Mouse (Mus musculus) liver, embryonic 14.5 days (tissue): ENCODE measurements at regions not wholly inside any gene's neighbourhood (a gene's known extent, or its start where the extent isn't known, plus 50 kb on each side); places are given as distances from the start of the nearest gene placed in this dataset.

Source experiments
- CTCF ChIP-seq: IDR thresholded peaks from 2 replicates; pipeline ENCODE4 v1.5.1; 2016; ENCODE audit warnings: antibody characterized with exemption, low read depth, control low read depth
- EP300 ChIP-seq: IDR thresholded peaks from 2 replicates; pipeline ENCODE4 v1.6.1; 2016; ENCODE audit warnings: antibody characterized with exemption, low read depth

DNA sequence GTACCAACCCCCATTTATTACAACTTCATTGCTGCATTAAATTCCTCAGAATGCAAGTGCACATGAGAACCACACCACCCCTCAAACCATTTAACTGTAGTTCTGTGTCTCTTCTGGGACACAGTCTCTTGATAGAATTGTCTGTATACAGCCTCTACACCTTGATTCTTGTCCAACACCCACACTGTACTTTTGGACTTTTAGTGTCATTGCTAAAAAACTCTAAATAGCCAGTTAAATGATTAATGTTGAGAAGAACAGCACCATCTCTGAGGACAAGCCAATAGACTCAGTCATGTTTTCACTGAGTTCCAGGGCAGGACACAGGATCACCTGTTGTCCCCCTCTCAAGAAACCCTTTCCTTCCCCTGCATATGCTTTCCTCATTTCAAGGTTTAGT lies 183.8 kb upstream of the Mctp2 start:
- no peak for TF ChIP-seq CTCF
- no peak for TF ChIP-seq EP300
